Mouse (Mus musculus): ENCODE data around the gene Sox5.

The Sox5 gene

GRCm38 (mm10) chr6:144677491-144678133 is 104.2 kb downstream of the Sox5 start:
- in situ Hi-C loops (cut with MboI; ENCODE audit: low pct_unique_long_range_greater_than_20kb in 1 of 2, low sequenced_read_pairs in 2 of 2, unreplicated experiment in 1 of 2) = no loop called here

DNA sequence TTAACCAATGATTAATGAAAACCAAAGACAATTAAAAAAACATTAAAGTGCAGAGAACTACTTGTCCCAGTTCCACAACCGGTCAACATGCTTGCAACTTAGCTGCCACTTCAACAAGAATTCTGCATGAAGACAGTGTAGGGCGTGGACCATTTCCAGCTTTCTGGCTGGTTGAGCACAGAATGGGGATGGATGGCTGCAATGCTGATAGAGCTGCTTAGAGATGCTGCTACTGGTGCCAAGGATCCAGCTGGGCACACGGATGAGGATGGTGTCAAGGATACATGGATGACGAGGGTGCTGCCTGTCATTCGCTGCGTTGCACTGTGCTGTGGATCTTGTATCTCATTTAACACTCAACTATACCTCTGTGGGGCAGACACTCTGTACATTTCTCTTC is 106.7 kb downstream of the Sox5 start:
- in situ Hi-C loops (cut with MboI; ENCODE audit: low pct_unique_long_range_greater_than_20kb in 1 of 2, low sequenced_read_pairs in 2 of 2, unreplicated experiment in 1 of 2) = no loop called here

DNA sequence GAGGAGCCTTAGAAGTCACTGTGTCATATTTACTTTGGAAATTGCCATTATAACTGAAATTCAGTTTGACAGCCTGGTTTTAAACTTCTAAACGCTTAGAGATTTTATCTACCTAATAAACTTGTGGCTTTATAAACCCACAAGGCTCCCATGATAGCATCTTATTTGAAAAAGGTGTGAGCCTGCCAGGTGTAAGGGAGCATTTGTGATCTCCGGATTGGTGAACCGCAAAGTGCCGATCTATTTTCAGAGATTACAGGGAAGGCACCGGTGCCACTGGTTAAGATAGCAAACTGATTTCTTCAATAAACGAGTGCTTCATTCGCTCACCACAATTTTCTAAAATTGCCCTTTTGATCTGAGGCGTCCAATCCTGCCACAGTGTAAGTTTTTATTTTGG is 107.9 kb downstream of the Sox5 start:
- in situ Hi-C loops (cut with MboI; ENCODE audit: low pct_unique_long_range_greater_than_20kb in 1 of 2, low sequenced_read_pairs in 2 of 2, unreplicated experiment in 1 of 2) = no loop called here

DNA sequence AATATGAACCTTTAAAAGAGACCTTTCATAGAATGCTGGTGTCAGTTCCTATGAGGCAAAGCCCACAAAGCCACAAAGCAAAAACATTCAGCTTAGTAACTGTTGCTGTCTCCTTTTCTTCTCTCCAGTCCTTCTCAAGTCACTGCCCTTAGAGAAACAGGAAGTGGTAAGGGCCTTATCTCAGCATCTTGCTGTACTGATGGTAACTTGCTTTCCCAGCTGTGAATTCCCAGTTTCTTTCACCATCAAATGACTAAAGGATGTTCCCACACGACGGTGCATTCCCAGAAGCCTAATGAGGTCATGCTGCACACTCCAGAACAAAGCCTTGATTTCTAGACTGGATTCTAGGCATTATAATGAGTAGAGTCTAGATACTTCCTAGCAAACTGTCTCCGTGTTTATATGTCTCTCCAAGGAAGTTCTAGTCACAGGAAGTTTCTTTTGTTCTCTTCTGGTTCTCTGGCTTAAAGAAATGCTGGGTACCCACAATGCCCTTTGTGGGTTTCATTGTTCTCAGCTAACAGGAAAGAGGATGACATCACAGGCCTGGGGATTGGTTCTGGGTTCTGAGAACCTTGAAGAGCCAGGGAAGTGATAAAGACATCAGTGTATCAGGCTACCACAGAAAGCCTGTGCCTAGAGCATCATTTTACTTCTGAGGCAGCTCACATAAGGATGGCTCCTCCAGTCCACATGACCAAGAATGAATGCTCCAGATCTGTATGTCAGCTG is 111.2 kb downstream of the Sox5 start:
- in situ Hi-C loops (cut with MboI; ENCODE audit: low pct_unique_long_range_greater_than_20kb in 1 of 2, low sequenced_read_pairs in 2 of 2, unreplicated experiment in 1 of 2) = no loop called here

DNA sequence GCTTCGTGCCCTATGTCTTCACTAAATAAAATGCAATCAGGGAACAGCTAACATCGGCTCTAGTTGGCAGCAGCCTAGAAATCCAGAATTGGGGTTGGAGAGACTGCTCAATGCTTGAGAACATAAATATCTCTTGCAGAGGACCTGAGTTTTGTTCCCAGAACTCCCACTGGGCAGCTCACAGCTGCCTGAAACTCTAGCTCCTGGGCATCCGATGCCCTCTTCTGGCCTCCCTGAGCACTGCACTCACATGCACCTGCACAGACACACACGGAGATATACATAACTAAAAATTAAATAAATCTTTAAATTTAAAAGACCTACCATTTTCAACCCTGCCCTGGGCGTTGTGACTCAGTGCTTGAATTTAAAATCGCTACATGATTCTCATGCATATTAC is 115.2 kb downstream of the Sox5 start:
- in situ Hi-C loops (cut with MboI; ENCODE audit: low pct_unique_long_range_greater_than_20kb in 1 of 2, low sequenced_read_pairs in 2 of 2, unreplicated experiment in 1 of 2) = no loop called here

GRCm38 (mm10) chr6:144664765-144665164 is 117.0 kb downstream of the Sox5 start:
- in situ Hi-C loops (cut with MboI; ENCODE audit: low pct_unique_long_range_greater_than_20kb in 1 of 2, low sequenced_read_pairs in 2 of 2, unreplicated experiment in 1 of 2) = no loop called here

GRCm38 (mm10) chr6:144663516-144664074 is 118.2 kb downstream of the Sox5 start:
- in situ Hi-C loops (cut with MboI; ENCODE audit: low pct_unique_long_range_greater_than_20kb in 1 of 2, low sequenced_read_pairs in 2 of 2, unreplicated experiment in 1 of 2) = no loop called here

- in situ Hi-C loops (cut with MboI; ENCODE audit: low pct_unique_long_range_greater_than_20kb in 1 of 2, low sequenced_read_pairs in 2 of 2, unreplicated experiment in 1 of 2) = no loop called here
Observed at GRCm38 (mm10) chr6:144659115-144660108, 122.4 kb downstream of the Sox5 start.

- in situ Hi-C loops (cut with MboI; ENCODE audit: low pct_unique_long_range_greater_than_20kb in 1 of 2, low sequenced_read_pairs in 2 of 2, unreplicated experiment in 1 of 2) = no loop called here
Observed at GRCm38 (mm10) chr6:144652876-144653275, 128.9 kb downstream of the Sox5 start.

DNA sequence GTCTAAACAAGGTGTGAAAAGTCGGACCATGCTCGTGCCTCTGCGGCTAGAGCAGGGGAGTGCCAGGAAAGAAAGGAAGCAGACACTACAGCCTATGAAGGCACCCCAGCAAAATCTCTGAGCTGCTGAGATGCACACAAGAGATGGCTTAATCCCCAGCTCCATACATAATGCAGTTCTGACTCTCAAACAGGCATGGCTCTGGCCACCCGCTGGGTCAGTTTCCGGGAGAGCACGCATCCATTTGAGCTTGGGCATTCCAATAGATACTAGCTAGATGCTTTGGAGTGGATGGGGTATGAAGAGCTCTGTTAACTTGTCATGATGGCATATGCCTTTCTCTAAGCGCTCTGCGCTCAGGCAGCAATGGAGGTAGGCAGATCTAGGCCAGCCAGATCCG is 132.9 kb downstream of the Sox5 start:
- in situ Hi-C loops (cut with MboI; ENCODE audit: low pct_unique_long_range_greater_than_20kb in 1 of 2, low sequenced_read_pairs in 2 of 2, unreplicated experiment in 1 of 2) = no loop called here

GRCm38 (mm10) chr6:144648124-144648591 is 133.6 kb downstream of the Sox5 start:
- in situ Hi-C loops (cut with MboI; ENCODE audit: low pct_unique_long_range_greater_than_20kb in 1 of 2, low sequenced_read_pairs in 2 of 2, unreplicated experiment in 1 of 2) = no loop called here

- in situ Hi-C loops (cut with MboI; ENCODE audit: low pct_unique_long_range_greater_than_20kb in 1 of 2, low sequenced_read_pairs in 2 of 2, unreplicated experiment in 1 of 2) = no loop called here
Observed at GRCm38 (mm10) chr6:144646331-144646730, 135.4 kb downstream of the Sox5 start.

DNA sequence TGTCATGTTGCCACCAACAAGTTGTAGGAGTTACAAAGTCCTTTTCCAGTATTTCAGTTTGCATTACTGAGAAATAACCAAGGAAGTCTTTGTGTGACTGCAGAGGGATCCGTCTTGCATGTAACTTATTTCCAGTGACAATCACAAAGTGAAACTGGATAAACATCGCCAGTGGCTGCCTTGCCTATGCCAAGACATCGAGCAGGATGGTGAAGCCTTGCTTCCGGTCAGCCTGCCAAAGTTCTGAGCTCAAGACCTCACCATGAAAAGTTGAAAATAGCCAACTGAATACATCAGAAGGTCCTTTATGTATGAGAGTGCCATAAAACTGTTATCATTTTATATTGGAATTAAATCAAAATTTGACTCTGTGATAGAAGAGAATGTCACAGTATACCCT is 136.0 kb downstream of the Sox5 start:
- in situ Hi-C loops (cut with MboI; ENCODE audit: low pct_unique_long_range_greater_than_20kb in 1 of 2, low sequenced_read_pairs in 2 of 2, unreplicated experiment in 1 of 2) = no loop called here

GRCm38 (mm10) chr6:144644711-144645110 is 137.1 kb downstream of the Sox5 start:
- in situ Hi-C loops (cut with MboI; ENCODE audit: low pct_unique_long_range_greater_than_20kb in 1 of 2, low sequenced_read_pairs in 2 of 2, unreplicated experiment in 1 of 2) = no loop called here

DNA sequence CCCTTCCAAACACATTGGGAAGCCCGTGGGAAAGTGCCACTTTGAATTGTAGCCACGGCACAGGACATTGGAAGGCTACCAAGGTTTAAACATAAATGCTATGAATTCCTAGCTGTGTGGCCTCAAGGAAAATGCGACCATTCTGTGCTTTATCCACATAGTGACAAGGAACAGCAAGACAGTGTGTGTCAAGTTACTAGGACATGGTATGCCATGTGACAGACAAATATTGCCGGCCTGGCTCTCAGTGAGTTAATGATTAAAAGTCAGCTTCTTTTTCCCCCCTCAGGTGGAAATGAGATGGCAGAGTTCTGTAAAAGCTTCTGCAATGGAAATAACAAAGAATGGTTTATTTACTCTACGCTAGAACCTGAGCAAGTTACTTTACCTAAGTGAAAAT is 138.2 kb downstream of the Sox5 start:
- in situ Hi-C loops (cut with MboI; ENCODE audit: low pct_unique_long_range_greater_than_20kb in 1 of 2, low sequenced_read_pairs in 2 of 2, unreplicated experiment in 1 of 2) = no loop called here

DNA sequence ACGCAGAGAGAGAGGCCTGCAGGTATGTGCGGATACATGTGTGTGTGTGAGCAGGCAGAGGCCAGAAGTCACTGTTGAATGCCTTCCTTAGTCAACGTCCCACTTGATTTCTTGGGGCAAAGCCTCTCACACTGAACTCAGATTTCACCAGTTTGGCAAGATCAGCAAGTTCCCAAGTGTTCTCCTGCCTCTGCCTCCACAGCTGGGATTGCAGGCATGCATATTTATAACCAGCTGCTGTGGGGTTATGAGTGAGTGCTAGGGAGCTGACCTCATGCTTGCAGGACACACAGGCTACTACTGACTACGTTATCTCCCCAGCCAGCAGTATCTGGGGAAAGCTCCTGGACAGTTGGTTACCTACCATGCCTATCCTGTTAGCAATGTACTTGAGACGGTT is 139.9 kb downstream of the Sox5 start:
- in situ Hi-C loops (cut with MboI; ENCODE audit: low pct_unique_long_range_greater_than_20kb in 1 of 2, low sequenced_read_pairs in 2 of 2, unreplicated experiment in 1 of 2) = no loop called here

DNA sequence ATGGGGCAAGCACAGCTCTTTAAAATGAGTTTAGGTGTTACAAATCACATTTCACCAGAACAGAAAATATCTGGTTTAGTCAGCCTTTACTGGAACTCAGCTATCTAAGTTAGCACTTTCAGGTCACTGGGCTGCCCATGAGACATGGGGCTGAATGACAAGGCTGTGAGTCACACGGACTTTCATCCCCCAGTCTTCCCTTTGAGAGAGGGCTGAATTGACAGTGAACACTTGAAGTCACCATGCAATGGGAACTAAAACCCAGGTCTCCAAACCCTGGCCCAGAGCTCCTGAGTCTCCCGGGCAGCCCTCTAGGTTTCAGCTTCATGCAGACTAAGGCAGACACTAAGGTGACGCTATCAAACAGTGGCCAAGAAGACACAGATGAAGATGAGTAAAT is 141.2 kb downstream of the Sox5 start:
- in situ Hi-C loops (cut with MboI; ENCODE audit: low pct_unique_long_range_greater_than_20kb in 1 of 2, low sequenced_read_pairs in 2 of 2, unreplicated experiment in 1 of 2) = no loop called here

- in situ Hi-C loops (cut with MboI; ENCODE audit: low pct_unique_long_range_greater_than_20kb in 1 of 2, low sequenced_read_pairs in 2 of 2, unreplicated experiment in 1 of 2) = no loop called here
Observed at GRCm38 (mm10) chr6:144638547-144638946, 143.2 kb downstream of the Sox5 start.
